ENCODE assay signal across 7 mouse cellular contexts in the genomic region with DNA sequence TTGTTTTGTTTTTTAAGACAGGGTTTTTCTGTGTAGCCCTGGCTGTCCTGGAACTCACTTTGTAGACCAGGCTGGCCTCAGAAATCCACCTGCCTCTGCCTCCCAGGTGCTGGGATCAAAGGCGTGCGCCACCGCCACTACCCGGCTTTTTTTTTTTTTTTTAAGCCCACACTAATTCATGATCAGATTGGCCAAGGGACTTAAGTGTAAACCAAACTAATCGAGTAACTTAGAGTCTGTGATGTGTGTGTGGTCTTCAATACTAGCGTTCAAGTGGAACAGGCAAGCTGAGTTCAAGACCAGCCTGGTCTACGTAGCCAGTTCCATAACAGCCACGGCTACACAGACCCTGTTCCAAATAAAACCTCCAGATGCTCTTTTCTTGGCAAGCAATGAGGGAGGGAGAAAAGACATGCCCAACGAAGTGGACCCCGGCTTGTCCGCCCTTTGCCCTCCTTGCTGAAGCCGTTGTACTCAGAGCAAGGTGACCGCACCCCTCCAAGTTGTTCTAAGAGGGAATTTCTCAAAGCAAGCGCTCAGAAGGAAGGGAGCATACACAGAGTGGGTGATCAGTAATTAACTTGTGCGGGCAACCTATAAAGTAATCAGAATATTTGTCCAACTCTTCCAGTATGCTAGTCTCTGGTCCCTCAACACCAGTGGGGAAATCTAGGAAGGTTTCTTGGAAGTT. TPM values are rescaled to one million over a fixed set of nuclear protein-coding genes. Genes with fewer than 3 reads are reported as not detected.
DNase-seq lines count a peak whose midpoint lies in the region; ATAC-seq and TF ChIP-seq lines count a peak whose summit lies in the region.

No protein-coding gene starts in this region.

- ATAC-seq in heart, embryonic 15.5 days (replicated peaks; ENCODE audit: insufficient number of reproducible peaks, insufficient read depth, low FRiP score, low read depth): peak; percentile 10; the same call in 1 of the 2 replicates
- ATAC-seq in midbrain, embryonic 14.5 days (ENCODE audit: low FRiP score, low TSS enrichment): peak; percentile 16; the same call in 1 of the 2 replicates
- no peak for ATAC-seq in granulocyte monocyte progenitor cell, adult 5-6 weeks (replicated peaks; ENCODE audit: poor library complexity, severe bottlenecking)

- in situ Hi-C loops in ES-E14 (cut with MboI; ENCODE audit: low sequenced_read_pairs in 2 of 2, unreplicated experiment in 2 of 2): no loop called here

- H3K4me3 ChIP-seq in ES-E14 (ENCODE audit: insufficient read depth in 1 of 2, low read depth in 1 of 2, low read length in 2 of 2, poor library complexity in 1 of 2, severe bottlenecking in 1 of 2): peak overlapping the region; percentile 78 to 81
- peak overlapping the region; percentile 76 for H3K4me3 ChIP-seq in heart, embryonic 15.5 days
- peak overlapping the region; percentile 69 for H3K4me3 ChIP-seq in limb, embryonic 10.5 days
- H3K4me3 ChIP-seq in midbrain, embryonic 14.5 days (replicated peaks; ENCODE audit: low read depth, low read length): peak overlapping the region; percentile 52

- WGBS in heart, embryonic 15.5 days: 27% methylated on average over 15 of the region's 15 CpGs
- 36% methylated on average over 15 of the region's 15 CpGs for WGBS in limb, embryonic 10.5 days
- 28% methylated on average over 15 of the region's 15 CpGs for WGBS in midbrain, embryonic 14.5 days

- H3K4me1 ChIP-seq in ES-E14 (ENCODE audit: control insufficient read depth in 2 of 2, insufficient read depth in 2 of 2, low read length in 2 of 2, poor library complexity in 1 of 2): peaks cover 0 to 4% of the 10 kb centered on the region in 2 experiments; a peak in 2 of 4 replicates
- H3K4me1 ChIP-seq in heart, embryonic 15.5 days (replicated peaks): peaks cover 27% of the 10 kb centered on the region
- H3K4me1 ChIP-seq in limb, embryonic 10.5 days: peaks cover 24% of the 10 kb centered on the region
- peaks cover 7% of the 10 kb centered on the region; the same call in 1 of the 2 replicates for H3K4me1 ChIP-seq in midbrain, embryonic 14.5 days (ENCODE audit: control insufficient read depth, insufficient read depth, low read length)

- H3K27me3 ChIP-seq in heart, embryonic 15.5 days: no peaks in the 10 kb centered on the region
- no peaks in the 10 kb centered on the region for H3K27me3 ChIP-seq in limb, embryonic 10.5 days (ENCODE audit: low read depth, poor library complexity, severe bottlenecking)
- no peaks in the 10 kb centered on the region for H3K27me3 ChIP-seq in midbrain, embryonic 14.5 days (ENCODE audit: control insufficient read depth, insufficient read depth, low read length)

- H3K4me2 ChIP-seq in heart, embryonic 15.5 days: peak overlapping the region; percentile 66
- H3K4me2 ChIP-seq in midbrain, embryonic 14.5 days (ENCODE audit: low read length): peak overlapping the region; percentile 76

- H3K9ac ChIP-seq in ES-E14 (ENCODE audit: insufficient read depth, low read depth, low read length, poor library complexity, severe bottlenecking): peak overlapping the region; percentile 80
- H3K9ac ChIP-seq in heart, embryonic 15.5 days: peak overlapping the region; percentile 89
- H3K9ac ChIP-seq in midbrain, embryonic 14.5 days (replicated peaks; ENCODE audit: low read length): peak overlapping the region; percentile 51

- H3K27ac ChIP-seq in ES-E14 (ENCODE audit: insufficient read depth, low read depth, low read length, poor library complexity, severe bottlenecking): no peak overlapping the region
- H3K27ac ChIP-seq in heart, embryonic 15.5 days: peak overlapping the region; percentile 94
- H3K27ac ChIP-seq in limb, embryonic 10.5 days: peak overlapping the region; percentile 82
- peak overlapping the region; percentile 69 for H3K27ac ChIP-seq in midbrain, embryonic 14.5 days (replicated peaks; ENCODE audit: low read depth, low read length)

- peaks cover 24% of the 10 kb centered on the region for H3K36me3 ChIP-seq in ES-E14 (ENCODE audit: control insufficient read depth, insufficient read depth, low read length, poor library complexity, severe bottlenecking)
- H3K36me3 ChIP-seq in heart, embryonic 15.5 days: peaks cover 38% of the 10 kb centered on the region
- H3K36me3 ChIP-seq in limb, embryonic 10.5 days: peaks cover 39% of the 10 kb centered on the region
- peaks cover 35% of the 10 kb centered on the region for H3K36me3 ChIP-seq in midbrain, embryonic 14.5 days (ENCODE audit: control insufficient read depth, insufficient read depth, low read length)

- DNase-seq in 3T3-L1 (ENCODE audit: low read depth, low spot score) (peak; percentile 38), ES-E14 (ENCODE audit: low read depth, low spot score) (no peak)
- peak; percentile 37 for DNase-seq in limb, embryonic 10.5 days (ENCODE audit: low spot score)
- no peak for DNase-seq in midbrain, embryonic 14.5 days
- DNase-seq in thymus, postnatal 4 days: no peak

- no peaks in the 10 kb centered on the region for H3K9me3 ChIP-seq in ES-E14 (ENCODE audit: control insufficient read depth, insufficient read depth, low read depth, low read length)
- no peaks in the 10 kb centered on the region for H3K9me3 ChIP-seq in heart, embryonic 15.5 days (replicated peaks)
- no peaks in the 10 kb centered on the region for H3K9me3 ChIP-seq in limb, embryonic 10.5 days (replicated peaks)
- H3K9me3 ChIP-seq in midbrain, embryonic 14.5 days (ENCODE audit: control insufficient read depth, low read length): no peaks in the 10 kb centered on the region

TF ChIP-seq in ES-E14, 5 proteins besides CTCF, POLR2A, EP300 and RAD21:
- TF ChIP-seq HCFC1 (IDR thresholded peaks at IDR 0.05; ENCODE audit: borderline replicate concordance, insufficient read depth, low read length) (no peak), ZNF384 (IDR thresholded peaks at IDR 0.05; ENCODE audit: low read depth, low read length) (peak; percentile 64)

RNA-seq across cellular contexts. Expression of a gene that starts 1.0 kb away (rescaled TPM):
- total RNA-seq in ES-E14 (2012; rRNA removed): 4.5 and 5.7 TPM in 2 replicates
- polyA plus RNA-seq in heart, embryonic 15.5 days (2015; fragmentation: Nextera tagmentation; extraction: Ambion mirVana): 17.4 and 19.8 TPM in 2 replicates
- polyA plus RNA-seq in limb, embryonic 10.5 days (2016; fragmentation: Nextera tagmentation; extraction: Ambion mirVana): 13.2 and 15.2 TPM in 2 replicates
- polyA plus RNA-seq in midbrain, embryonic 14.5 days (2014; fragmentation: Nextera tagmentation; extraction: Ambion mirVana): 10.6 TPM in 2 replicates
- 5.2 and 6.6 TPM in 2 replicates for total RNA-seq in granulocyte monocyte progenitor cell, adult 5-6 weeks (2014; fragmentation: Nextera tagmentation)
- 4.7 and 7.2 TPM in 2 replicates for total RNA-seq in granulocyte monocyte progenitor cell, adult 5-6 weeks (2017)

RNA-seq across cellular contexts. Expression of a gene that starts 12.7 kb away (rescaled TPM):
- 2.9 and 5.3 TPM in 2 replicates for total RNA-seq in ES-E14 (2012; rRNA removed)
- 4.1 and 7.8 TPM in 2 replicates for polyA plus RNA-seq in heart, embryonic 15.5 days (2015; fragmentation: Nextera tagmentation; extraction: Ambion mirVana)
- polyA plus RNA-seq in limb, embryonic 10.5 days (2016; fragmentation: Nextera tagmentation; extraction: Ambion mirVana): 4.2 and 5.0 TPM in 2 replicates
- polyA plus RNA-seq in midbrain, embryonic 14.5 days (2014; fragmentation: Nextera tagmentation; extraction: Ambion mirVana): 3.0 and 3.2 TPM in 2 replicates
- total RNA-seq in granulocyte monocyte progenitor cell, adult 5-6 weeks (2014; fragmentation: Nextera tagmentation): 4.7 and 11.5 TPM in 2 replicates
- 2.2 and 2.3 TPM in 2 replicates for total RNA-seq in granulocyte monocyte progenitor cell, adult 5-6 weeks (2017)

RNA-seq across cellular contexts. Expression of a gene that starts 19.6 kb away (rescaled TPM):
- 47.3 and 54.4 TPM in 2 replicates for total RNA-seq in ES-E14 (2012; rRNA removed)
- 26.2 and 34.7 TPM in 2 replicates for polyA plus RNA-seq in heart, embryonic 15.5 days (2015; fragmentation: Nextera tagmentation; extraction: Ambion mirVana)
- polyA plus RNA-seq in limb, embryonic 10.5 days (2016; fragmentation: Nextera tagmentation; extraction: Ambion mirVana): 80.3 and 94.7 TPM in 2 replicates
- polyA plus RNA-seq in midbrain, embryonic 14.5 days (2014; fragmentation: Nextera tagmentation; extraction: Ambion mirVana): 36.6 and 51.2 TPM in 2 replicates
- 138 and 156 TPM in 2 replicates for total RNA-seq in granulocyte monocyte progenitor cell, adult 5-6 weeks (2014; fragmentation: Nextera tagmentation)
- total RNA-seq in granulocyte monocyte progenitor cell, adult 5-6 weeks (2017): 19.0 and 22.7 TPM in 2 replicates

RNA-seq across cellular contexts. Expression of a gene that starts 28.0 kb away (rescaled TPM):
- 79.0 and 90.2 TPM in 2 replicates for total RNA-seq in ES-E14 (2012; rRNA removed)
- 198 and 226 TPM in 2 replicates for polyA plus RNA-seq in heart, embryonic 15.5 days (2015; fragmentation: Nextera tagmentation; extraction: Ambion mirVana)
- polyA plus RNA-seq in limb, embryonic 10.5 days (2016; fragmentation: Nextera tagmentation; extraction: Ambion mirVana): 328 and 357 TPM in 2 replicates
- polyA plus RNA-seq in midbrain, embryonic 14.5 days (2014; fragmentation: Nextera tagmentation; extraction: Ambion mirVana): 232 and 277 TPM in 2 replicates
- total RNA-seq in granulocyte monocyte progenitor cell, adult 5-6 weeks (2014; fragmentation: Nextera tagmentation): 21.2 and 28.7 TPM in 2 replicates
- 31.6 and 37.5 TPM in 2 replicates for total RNA-seq in granulocyte monocyte progenitor cell, adult 5-6 weeks (2017)

RNA-seq across cellular contexts. Expression of a gene that starts 28.7 kb away (rescaled TPM):
- total RNA-seq in ES-E14 (2012; rRNA removed): 34.4 and 55.9 TPM in 2 replicates
- 30.1 and 44.1 TPM in 2 replicates for polyA plus RNA-seq in heart, embryonic 15.5 days (2015; fragmentation: Nextera tagmentation; extraction: Ambion mirVana)
- 39.0 and 46.5 TPM in 2 replicates for polyA plus RNA-seq in limb, embryonic 10.5 days (2016; fragmentation: Nextera tagmentation; extraction: Ambion mirVana)
- 70.6 and 70.7 TPM in 2 replicates for polyA plus RNA-seq in midbrain, embryonic 14.5 days (2014; fragmentation: Nextera tagmentation; extraction: Ambion mirVana)
- total RNA-seq in granulocyte monocyte progenitor cell, adult 5-6 weeks (2014; fragmentation: Nextera tagmentation): 63.5 and 76.3 TPM in 2 replicates
- 22.6 and 38.3 TPM in 2 replicates for total RNA-seq in granulocyte monocyte progenitor cell, adult 5-6 weeks (2017)

Comparison
In these comparisons a context has a peak if more than half of its experiments do, and no peak if none do; other contexts are left out.
1. DNase-seq: peak in 3T3-L1 (single experiment) and limb, embryonic 10.5 days (single experiment); none in ES-E14 (single experiment), midbrain, embryonic 14.5 days (single experiment) and thymus, postnatal 4 days (single experiment).
2. Peak in every context shown above with its lines, with median percentiles within 50 percentile points of each other: H3K4me3 ChIP-seq and H3K9ac ChIP-seq.